Mouse (Mus musculus): ENCODE measurements around the gene Ebf4. TPM values are rescaled to one million over a fixed set of nuclear protein-coding genes. Genes with fewer than 3 reads are reported as not detected.

Ebf4 gene
- polyA plus RNA-seq, 1 experiment = not detected

DNA sequence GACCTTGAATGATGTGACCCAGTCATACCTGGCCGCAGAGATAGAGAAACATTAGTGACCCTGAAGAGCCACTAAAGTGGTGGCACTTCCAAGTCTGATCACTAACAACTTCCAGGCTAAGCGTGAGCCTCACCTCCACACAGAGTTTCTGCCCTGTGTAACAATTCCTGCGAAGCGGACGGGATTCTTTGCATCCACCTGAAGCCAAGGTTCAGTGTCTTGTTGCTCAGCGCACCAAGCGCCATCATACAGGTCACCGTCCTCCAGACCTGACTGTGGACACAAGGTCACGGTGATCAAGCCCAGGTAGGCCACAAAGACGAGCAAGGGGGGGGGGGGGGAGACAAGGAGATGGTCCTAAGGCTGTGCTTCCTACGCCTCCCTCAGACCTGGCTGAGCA is 100.7 kb downstream of the Ebf4 start:
- TF ChIP-seq CTCF (IDR thresholded peaks at IDR 0.05; ENCODE audit: low read depth, low read length) = no peak
- TF ChIP-seq POLR2A (IDR thresholded peaks at IDR 0.05; ENCODE audit: borderline replicate concordance, low read depth, low read length) = no peak
- no peak overlapping the region for H3K27ac ChIP-seq (ENCODE audit: insufficient read depth, low read depth, low read length)
- H3K4me1 ChIP-seq (ENCODE audit: control insufficient read depth, insufficient read depth, low read length) = no peaks in the 10 kb centered on the region
- H3K4me3 ChIP-seq (ENCODE audit: insufficient read depth, low read length) = no peak overlapping the region

DNA sequence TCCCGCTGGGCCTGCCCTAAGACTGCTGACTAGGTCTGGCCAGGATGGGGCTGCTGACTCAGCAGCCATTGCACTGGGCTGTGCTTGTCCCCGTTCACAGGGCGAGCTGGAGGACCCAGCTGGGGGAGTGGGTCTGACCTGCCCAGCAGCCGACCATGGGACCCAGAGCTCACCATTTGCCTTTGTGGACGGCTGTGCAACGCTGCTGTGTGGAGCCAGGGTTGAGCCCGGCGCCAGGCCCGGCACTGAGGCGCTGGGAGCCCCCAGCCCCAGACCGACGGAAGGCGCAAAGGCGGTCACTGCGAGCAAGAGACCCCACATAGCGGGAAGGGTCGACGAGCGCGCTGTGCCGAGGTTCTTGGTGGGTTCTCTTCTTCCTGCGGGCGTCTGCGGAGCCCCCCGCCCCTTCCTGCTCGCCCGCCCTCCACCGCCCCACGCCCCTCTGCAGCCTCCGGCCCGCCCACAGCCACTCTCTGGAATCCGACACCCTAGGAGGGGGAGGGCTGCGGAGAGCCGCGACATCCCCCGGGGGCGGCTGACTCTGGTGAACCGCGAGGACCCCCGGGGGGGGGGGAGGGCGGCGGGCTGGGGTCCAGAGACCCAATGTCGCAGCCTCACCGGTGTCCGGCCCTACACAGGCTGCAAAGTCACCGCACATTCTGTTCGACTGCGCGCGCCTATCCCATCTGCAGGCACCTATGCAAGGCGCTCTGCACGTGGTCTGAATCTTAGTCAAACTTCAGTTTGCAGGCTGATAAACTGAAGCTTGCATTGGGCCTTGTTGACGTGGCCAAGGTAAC is 102.4 kb downstream of the Ebf4 start, which contains the start of gene Cpxm1:
Gene Cpxm1 (minus strand): TSS at position 389 of the 800 bp plus-strand sequence.
- TF ChIP-seq CTCF (IDR thresholded peaks at IDR 0.05; ENCODE audit: low read depth, low read length) (no peak), POLR2A (IDR thresholded peaks at IDR 0.05; ENCODE audit: borderline replicate concordance, low read depth, low read length) (no peak)
- Histone ChIP-seq H3K27ac (ENCODE audit: insufficient read depth, low read depth, low read length) (no peak within 1 kb of the TSS), H3K4me3 (ENCODE audit: insufficient read depth, low read length) (no peak within 1 kb of the TSS), H3K4me1 (ENCODE audit: control insufficient read depth, insufficient read depth, low read length) (no peaks in the 10 kb centered on the region)

DNA sequence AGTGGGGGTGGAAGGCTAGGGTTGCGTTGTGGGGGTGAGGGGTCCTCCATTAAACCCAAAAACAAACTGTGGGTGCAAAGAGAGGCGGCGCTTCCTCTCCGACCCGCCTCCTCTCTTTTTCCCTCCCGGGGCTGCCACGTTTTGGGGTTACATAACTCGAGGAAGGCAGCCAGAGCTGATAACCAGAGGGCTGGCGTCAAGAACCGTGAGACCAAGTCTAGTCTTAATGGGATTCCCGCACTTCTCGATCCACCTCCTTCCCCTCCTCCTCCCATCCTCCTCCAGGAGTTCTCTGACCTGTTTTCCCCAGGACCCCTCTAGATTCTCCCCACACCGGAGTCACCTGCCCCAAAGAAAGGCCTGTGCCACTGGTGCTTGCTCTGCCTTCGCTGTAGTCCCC is 103.1 kb downstream of the Ebf4 start:
- H3K27ac ChIP-seq (ENCODE audit: insufficient read depth, low read depth, low read length) = no peak overlapping the region
- no peak for TF ChIP-seq CTCF (IDR thresholded peaks at IDR 0.05; ENCODE audit: low read depth, low read length)
- no peak for TF ChIP-seq POLR2A (IDR thresholded peaks at IDR 0.05; ENCODE audit: borderline replicate concordance, low read depth, low read length)
- no peak overlapping the region for H3K4me3 ChIP-seq (ENCODE audit: insufficient read depth, low read length)
- no peaks in the 10 kb centered on the region for H3K4me1 ChIP-seq (ENCODE audit: control insufficient read depth, insufficient read depth, low read length)

DNA sequence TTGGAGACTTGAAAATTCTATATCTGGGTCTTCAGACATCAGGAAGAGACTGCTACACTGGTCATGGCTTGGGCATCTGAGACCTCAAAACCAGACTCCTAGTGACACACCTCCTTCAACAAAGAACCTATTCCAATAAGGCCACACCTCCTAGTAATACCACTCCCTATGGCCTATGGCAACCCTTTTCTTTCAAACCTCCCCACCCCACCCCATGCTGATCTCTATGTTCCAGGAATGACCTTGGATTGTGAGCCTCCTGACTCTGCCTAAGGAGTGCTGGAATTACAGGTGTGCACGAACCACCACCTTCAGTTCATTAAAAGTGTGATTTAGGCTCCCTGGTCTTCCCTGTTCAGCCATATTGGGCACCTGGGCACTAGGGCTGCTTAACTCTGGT is 105.1 kb downstream of the Ebf4 start:
- Histone ChIP-seq H3K4me1 (ENCODE audit: control insufficient read depth, insufficient read depth, low read length) (no peaks in the 10 kb centered on the region), H3K27ac (ENCODE audit: insufficient read depth, low read depth, low read length) (no peak overlapping the region), H3K4me3 (ENCODE audit: insufficient read depth, low read length) (no peak overlapping the region)
- TF ChIP-seq POLR2A (IDR thresholded peaks at IDR 0.05; ENCODE audit: borderline replicate concordance, low read depth, low read length) (no peak), CTCF (IDR thresholded peaks at IDR 0.05; ENCODE audit: low read depth, low read length) (no peak)

DNA sequence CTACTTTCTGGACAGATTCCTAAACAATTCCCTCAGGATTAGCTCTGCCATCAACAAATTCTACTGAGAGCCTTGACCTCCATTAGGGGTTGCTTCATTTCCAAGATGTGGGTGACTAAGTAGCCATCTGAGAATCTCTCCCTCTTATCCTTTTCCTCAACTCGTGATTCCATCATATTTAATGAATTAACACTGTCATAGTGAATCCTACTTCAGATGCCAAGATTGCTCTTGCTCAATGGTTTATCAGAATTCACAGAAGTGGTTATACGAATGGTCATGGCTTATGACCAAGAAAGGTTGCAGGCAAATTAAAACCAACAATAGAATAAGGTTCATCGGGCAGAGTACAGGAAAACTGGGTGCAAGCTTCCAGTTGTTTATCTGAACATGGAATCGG is 106.9 kb downstream of the Ebf4 start:
- TF ChIP-seq CTCF (IDR thresholded peaks at IDR 0.05; ENCODE audit: low read depth, low read length) = no peak
- Histone ChIP-seq H3K4me3 (ENCODE audit: insufficient read depth, low read length) (no peak overlapping the region), H3K27ac (ENCODE audit: insufficient read depth, low read depth, low read length) (no peak overlapping the region), H3K4me1 (ENCODE audit: control insufficient read depth, insufficient read depth, low read length) (no peaks in the 10 kb centered on the region)

DNA sequence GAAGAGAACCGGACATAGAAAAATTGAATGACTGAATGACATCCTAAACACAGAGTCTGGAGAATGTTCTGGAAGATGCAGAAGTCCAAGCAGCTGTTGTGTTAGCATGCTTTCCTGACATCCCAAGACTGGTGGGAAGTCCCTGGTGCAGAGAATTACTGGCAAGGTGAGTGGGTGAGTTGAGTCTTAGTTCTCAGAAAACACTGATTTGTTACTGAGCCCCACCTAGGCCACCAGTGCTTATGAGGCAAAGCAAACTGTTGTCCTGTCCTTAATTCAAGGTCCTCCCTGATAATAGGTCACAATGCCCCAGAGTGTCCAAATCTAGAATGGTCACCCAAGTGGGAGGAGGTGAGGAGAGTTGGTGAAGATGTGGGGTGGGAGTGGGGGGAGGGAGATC is 110.0 kb downstream of the Ebf4 start, which contains the start of the genes Gm28372 and 1700020A23Rik:
Gene Gm28372 (plus strand): TSS at position 301 of the 400 bp plus-strand sequence.
Gene 1700020A23Rik (plus strand): TSS at position 321 of the 400 bp plus-strand sequence.
- Histone ChIP-seq H3K27ac (ENCODE audit: insufficient read depth, low read depth, low read length) (no peak within 1 kb of the TSS), H3K4me3 (ENCODE audit: insufficient read depth, low read length) (no peak within 1 kb of the TSS), H3K4me1 (ENCODE audit: control insufficient read depth, insufficient read depth, low read length) (no peaks in the 10 kb centered on the region)
- TF ChIP-seq CTCF (IDR thresholded peaks at IDR 0.05; ENCODE audit: low read depth, low read length) (no peak), POLR2A (IDR thresholded peaks at IDR 0.05; ENCODE audit: borderline replicate concordance, low read depth, low read length) (no peak)

DNA sequence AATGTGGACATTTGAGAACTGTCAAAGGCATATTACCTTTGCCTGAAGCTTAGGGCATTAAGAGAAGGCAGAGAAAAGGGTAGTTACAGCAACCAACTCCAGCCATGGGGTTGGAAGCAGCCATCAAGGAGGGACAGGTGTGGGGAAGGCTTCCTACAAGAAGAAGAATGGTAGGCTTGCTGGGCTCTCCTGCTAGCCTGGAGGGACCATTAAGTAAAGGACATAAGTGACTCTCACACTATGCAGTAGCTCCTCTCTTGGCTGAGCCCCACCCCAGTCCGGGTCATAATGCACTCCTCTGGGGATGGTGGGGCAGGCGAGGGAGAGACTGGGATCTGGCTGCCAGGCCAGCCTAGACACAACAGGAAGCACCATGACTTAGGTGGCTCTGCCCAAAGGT is 111.2 kb downstream of the Ebf4 start, which contains the start of gene Tmem239:
Gene Tmem239 (plus strand): TSS at position 301 of the 400 bp plus-strand sequence.
- no peak within 1 kb of the TSS for H3K27ac ChIP-seq (ENCODE audit: insufficient read depth, low read depth, low read length)
- H3K4me3 ChIP-seq (ENCODE audit: insufficient read depth, low read length) = no peak within 1 kb of the TSS
- H3K4me1 ChIP-seq (ENCODE audit: control insufficient read depth, insufficient read depth, low read length) = no peaks in the 10 kb centered on the region
- no peak for TF ChIP-seq POLR2A (IDR thresholded peaks at IDR 0.05; ENCODE audit: borderline replicate concordance, low read depth, low read length)
- no peak for TF ChIP-seq CTCF (IDR thresholded peaks at IDR 0.05; ENCODE audit: low read depth, low read length)

DNA sequence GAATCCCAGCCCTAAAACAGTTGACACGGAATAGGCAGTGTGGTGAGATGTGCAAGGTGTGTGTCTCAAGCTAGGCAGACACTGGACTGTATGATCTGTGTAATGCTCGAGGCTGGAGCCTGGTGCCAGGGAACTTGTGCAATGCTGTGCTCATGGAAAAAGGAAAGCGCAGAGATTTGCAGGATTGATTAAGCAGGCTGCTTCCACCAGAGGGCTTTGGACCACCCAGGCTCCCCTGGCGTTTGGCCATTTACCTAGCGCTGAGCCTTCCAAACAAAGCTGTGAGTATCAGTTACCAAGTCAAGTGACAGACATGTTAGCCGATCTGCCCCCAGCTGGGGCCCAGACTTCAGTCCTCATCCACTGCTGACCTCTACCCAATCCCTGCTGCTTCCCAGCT is 113.2 kb downstream of the Ebf4 start:
- Histone ChIP-seq H3K27ac (ENCODE audit: insufficient read depth, low read depth, low read length) (no peak overlapping the region), H3K4me3 (ENCODE audit: insufficient read depth, low read length) (no peak overlapping the region), H3K4me1 (ENCODE audit: control insufficient read depth, insufficient read depth, low read length) (peaks cover 9% of the 10 kb centered on the region)
- TF ChIP-seq POLR2A (IDR thresholded peaks at IDR 0.05; ENCODE audit: borderline replicate concordance, low read depth, low read length) = no peak
- TF ChIP-seq CTCF (IDR thresholded peaks at IDR 0.05; ENCODE audit: low read depth, low read length) = no peak

DNA sequence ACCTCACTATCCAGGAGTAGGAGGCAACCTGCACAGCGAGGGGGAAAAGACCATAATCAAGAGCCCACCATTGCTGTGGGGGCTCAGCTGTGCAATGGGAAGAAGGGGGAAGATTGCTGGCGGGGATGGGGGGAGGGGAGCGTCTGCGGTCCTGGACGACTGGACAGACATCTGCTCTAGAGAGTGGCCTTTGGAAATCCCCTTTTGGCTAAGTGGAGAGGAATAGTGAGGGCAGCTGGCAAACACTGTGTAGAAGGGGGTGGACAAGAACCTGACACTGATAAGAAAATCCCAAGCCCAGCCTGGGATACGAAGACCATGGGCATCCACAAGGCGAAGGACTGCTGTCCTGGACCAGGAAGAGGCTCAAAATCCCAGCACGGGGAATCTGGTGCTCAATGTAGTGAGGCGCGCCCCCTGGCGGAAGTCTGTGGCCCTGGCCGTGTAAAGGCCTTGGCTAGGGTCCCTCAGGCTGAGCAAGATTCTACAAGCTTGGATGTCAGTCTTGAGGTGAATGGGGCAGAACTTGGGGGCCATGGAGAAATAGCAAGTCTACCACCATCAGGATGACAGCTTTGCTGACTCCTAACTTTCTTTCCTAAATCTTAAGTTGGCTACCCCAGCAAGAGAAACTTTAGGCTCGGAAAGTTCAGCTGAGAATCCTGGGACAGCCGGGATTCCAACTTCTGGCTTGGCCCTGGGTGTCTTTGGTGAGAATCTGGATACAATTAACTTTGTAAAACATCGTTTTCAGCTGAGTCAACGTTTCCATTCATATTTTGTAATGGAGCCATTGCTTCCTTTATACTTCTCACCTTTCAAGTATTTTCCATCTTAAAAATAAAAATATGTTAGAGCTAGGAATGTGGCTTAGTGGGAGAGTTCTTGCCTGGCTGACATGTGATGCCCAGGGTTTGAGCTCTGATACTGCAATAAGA is 116.9 kb downstream of the Ebf4 start:
- H3K4me1 ChIP-seq (ENCODE audit: control insufficient read depth, insufficient read depth, low read length) = peaks cover 9% of the 10 kb centered on the region
- H3K27ac ChIP-seq (ENCODE audit: insufficient read depth, low read depth, low read length) = no peak overlapping the region
- no peak overlapping the region for H3K4me3 ChIP-seq (ENCODE audit: insufficient read depth, low read length)
- peak; percentile 86 for TF ChIP-seq CTCF (IDR thresholded peaks at IDR 0.05; ENCODE audit: low read depth, low read length)
- TF ChIP-seq POLR2A (IDR thresholded peaks at IDR 0.05; ENCODE audit: borderline replicate concordance, low read depth, low read length) = no peak

Measured in bone marrow macrophage, adult 2 months (primary cell).